In genomic region chr12:107994421-107994820, GRCm38 (mm10) we compare ENCODE assay signal across 15 mouse cellular contexts. TPM values are rescaled to one million over a fixed set of nuclear protein-coding genes. Genes with fewer than 3 reads are reported as not detected.
DNase-seq lines count a peak whose midpoint lies in the region; ATAC-seq lines count a peak whose summit lies in the region.
"Had no signal": no experiment of that assay in that cellular context is flagged by ENCODE, and none has a peak within 500 bp of the region (broad histone marks: within the 10 kb centered on the region; RNA-seq: fewer than 3 reads in every experiment).

No protein-coding gene starts in this region.

- no peaks in the 10 kb centered on the region for H3K27me3 ChIP-seq in midbrain, embryonic 14.5 days (ENCODE audit: control insufficient read depth, insufficient read depth, low read length)
- peaks cover 79% of the 10 kb centered on the region for H3K27me3 ChIP-seq in midbrain, embryonic 10.5 days (ENCODE audit: low read depth, poor library complexity, severe bottlenecking)
- H3K27me3 ChIP-seq in forebrain, embryonic 16.5 days (replicated peaks; ENCODE audit: control insufficient read depth, insufficient read depth, low read length), result no peaks in the 10 kb centered on the region

- H3K36me3 ChIP-seq in midbrain, embryonic 14.5 days (ENCODE audit: control insufficient read depth, insufficient read depth, low read length), result no peaks in the 10 kb centered on the region
- peaks cover 2% of the 10 kb centered on the region; the same call in 1 of the 2 replicates for H3K36me3 ChIP-seq in midbrain, embryonic 10.5 days
- no peaks in the 10 kb centered on the region for H3K36me3 ChIP-seq in forebrain, embryonic 16.5 days (ENCODE audit: control insufficient read depth, insufficient read depth)

- WGBS in midbrain, embryonic 14.5 days, result 65% methylated on average over 4 of the region's 4 CpGs
- WGBS in midbrain, embryonic 10.5 days, result 67% methylated on average over 4 of the region's 4 CpGs
- WGBS in forebrain, embryonic 16.5 days, result 36% methylated on average over 4 of the region's 4 CpGs

- peak; percentile 60 for DNase-seq in CD4-positive, CD25-positive, alpha-beta regulatory T cell, adult 2 months (ENCODE audit: low read depth, low spot score)
- peak; percentile 13 for DNase-seq in midbrain, embryonic 14.5 days
- DNase-seq in midbrain, embryonic 10.5 days (ENCODE audit: low spot score), result no peak
- peak; percentile 58 for DNase-seq in naive thymus-derived CD4-positive, alpha-beta T cell, adult 2 months (ENCODE audit: low read depth)
- no peak for DNase-seq in adrenal gland, postnatal 36 days
- no peak for DNase-seq in right cerebral cortex, postnatal 14 days
- DNase-seq: cerebellum, adult 8-10 months; gastrocnemius, postnatal 10 days; heart, postnatal 14 days; kidney, postnatal 14 days; liver, postnatal 0 days had no signal

- peak overlapping the region; percentile 35 for H3K4me2 ChIP-seq in midbrain, embryonic 14.5 days (ENCODE audit: low read length)
- H3K4me2 ChIP-seq in forebrain, embryonic 16.5 days (ENCODE audit: low read length), result peak overlapping the region; percentile 72

- no peak overlapping the region for H3K4me3 ChIP-seq in midbrain, embryonic 14.5 days (replicated peaks; ENCODE audit: low read depth, low read length)
- H3K4me3 ChIP-seq in midbrain, embryonic 10.5 days, result no peak overlapping the region
- peak overlapping the region; percentile 25 for H3K4me3 ChIP-seq in forebrain, embryonic 16.5 days (replicated peaks; ENCODE audit: low read length)

- no peak overlapping the region for H3K27ac ChIP-seq in midbrain, embryonic 14.5 days (replicated peaks; ENCODE audit: low read depth, low read length)
- H3K27ac ChIP-seq in midbrain, embryonic 10.5 days (replicated peaks), result no peak overlapping the region
- H3K27ac ChIP-seq in forebrain, embryonic 16.5 days (ENCODE audit: low read length), result peak overlapping the region; percentile 77
- H3K27ac ChIP-seq: macrophage had no signal

- no peaks in the 10 kb centered on the region for H3K9me3 ChIP-seq in midbrain, embryonic 14.5 days (ENCODE audit: control insufficient read depth, low read length)
- no peaks in the 10 kb centered on the region for H3K9me3 ChIP-seq in midbrain, embryonic 10.5 days (replicated peaks)
- no peaks in the 10 kb centered on the region for H3K9me3 ChIP-seq in forebrain, embryonic 16.5 days (ENCODE audit: control insufficient read depth, low read length)

- ATAC-seq in CD4-positive, CD25-positive, alpha-beta regulatory T cell, adult 4 months, result no peak
- ATAC-seq in midbrain, embryonic 14.5 days (ENCODE audit: low FRiP score, low TSS enrichment), result no peak
- no peak for ATAC-seq in forebrain, embryonic 16.5 days
- ATAC-seq: intestine, postnatal 0 days; liver, postnatal 0 days had no signal

- H3K9ac ChIP-seq in midbrain, embryonic 14.5 days (replicated peaks; ENCODE audit: low read length), result no peak overlapping the region
- peak overlapping the region; percentile 54 for H3K9ac ChIP-seq in forebrain, embryonic 16.5 days (replicated peaks; ENCODE audit: low read depth, low read length)
- H3K9ac ChIP-seq: liver, postnatal 0 days had no signal

- H3K4me1 ChIP-seq in midbrain, embryonic 14.5 days (ENCODE audit: control insufficient read depth, insufficient read depth, low read length), result peaks cover 65% of the 10 kb centered on the region
- peaks cover 49% of the 10 kb centered on the region for H3K4me1 ChIP-seq in midbrain, embryonic 10.5 days
- H3K4me1 ChIP-seq in forebrain, embryonic 16.5 days (replicated peaks; ENCODE audit: control insufficient read depth, insufficient read depth, low read length), result peaks cover 85% of the 10 kb centered on the region

RNA-seq across cellular contexts. Expression of gene Bcl11b, which starts 9.0 kb away (rescaled TPM):
- polyA plus RNA-seq in CD4-positive, CD25-positive, alpha-beta regulatory T cell, adult 4 months (2017; shearing (Covaris generic)), result 10 to 100 TPM; 40.0 to 41.6 TPM
- 38.4 and 43.3 TPM in 2 replicates for polyA plus RNA-seq in midbrain, embryonic 14.5 days (2014; fragmentation: Nextera tagmentation; extraction: Ambion mirVana)
- 2.5 and 3.9 TPM in 2 replicates for polyA plus RNA-seq in midbrain, embryonic 10.5 days (2016; fragmentation: Nextera tagmentation; extraction: Ambion mirVana)
- 81.4 and 87.9 TPM in 2 replicates for polyA plus RNA-seq in forebrain, embryonic 16.5 days (2015; fragmentation: Nextera tagmentation; extraction: Ambion mirVana)
- total RNA-seq in adrenal gland, postnatal 36 days (2021), result under 1 TPM; 0.07 to 0.50 TPM
- polyA plus RNA-seq: liver, postnatal 0 days; macrophage had no signal

Comparison
In these comparisons a context has a peak if more than half of its experiments do, and no peak if none do; other contexts are left out.
1. DNase-seq: peak in CD4-positive, CD25-positive, alpha-beta regulatory T cell, adult 2 months (single experiment), midbrain, embryonic 14.5 days (single experiment) and naive thymus-derived CD4-positive, alpha-beta T cell, adult 2 months (single experiment); none in midbrain, embryonic 10.5 days (single experiment), adrenal gland, postnatal 36 days (0 of 2) and right cerebral cortex, postnatal 14 days (single experiment).